Mouse (Mus musculus): ENCODE data around the gene Greb1. TPM values are rescaled to one million over a fixed set of nuclear protein-coding genes. Genes with fewer than 3 reads are reported as not detected.

Greb1 gene
- polyA plus RNA-seq (2012), result 0.02 and 0.09 TPM in 2 replicates

DNA sequence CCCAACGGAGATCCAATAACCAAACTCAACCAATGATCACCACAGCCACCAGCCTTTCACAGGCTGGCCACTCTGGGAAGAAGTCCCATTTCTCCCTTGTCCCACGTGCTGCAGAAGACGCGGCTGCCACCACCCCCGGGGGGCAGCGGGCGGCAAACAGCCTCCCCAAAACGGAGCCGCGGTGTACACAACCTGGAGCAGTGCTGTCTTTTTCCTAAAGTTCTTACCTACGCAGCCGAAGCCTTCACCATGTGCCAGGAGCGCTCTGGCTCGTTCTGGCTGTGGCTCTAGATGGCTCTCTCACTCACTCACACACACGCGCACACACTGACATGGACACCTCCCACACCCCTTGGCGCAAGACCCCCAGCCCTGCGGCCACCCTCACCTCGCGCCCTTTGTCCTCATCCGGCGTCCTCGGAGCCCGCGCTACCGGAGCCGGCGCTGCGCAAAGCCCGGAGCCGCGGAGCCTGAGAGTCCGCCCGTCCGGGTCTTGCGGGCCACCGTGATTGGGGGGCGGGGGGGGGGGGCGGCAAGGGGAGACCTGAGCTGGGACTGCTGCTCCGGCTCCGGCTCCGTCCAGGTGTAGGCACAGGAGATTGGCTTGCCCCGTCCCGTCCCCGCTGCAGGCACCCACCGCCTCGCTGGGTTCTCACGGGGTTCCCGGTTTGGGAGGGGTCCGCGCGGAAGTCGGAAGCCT, at the start of gene Greb1:
Greb1 (minus strand) TSS at position 628 of the 700 bp plus-strand sequence.

GRCm38 (mm10) chr12:16810525-16811431, 10.1 kb upstream of the Greb1 start, which contains the start of gene E2f6:
E2f6 (plus strand) TSS chr12:16810963.

DNA sequence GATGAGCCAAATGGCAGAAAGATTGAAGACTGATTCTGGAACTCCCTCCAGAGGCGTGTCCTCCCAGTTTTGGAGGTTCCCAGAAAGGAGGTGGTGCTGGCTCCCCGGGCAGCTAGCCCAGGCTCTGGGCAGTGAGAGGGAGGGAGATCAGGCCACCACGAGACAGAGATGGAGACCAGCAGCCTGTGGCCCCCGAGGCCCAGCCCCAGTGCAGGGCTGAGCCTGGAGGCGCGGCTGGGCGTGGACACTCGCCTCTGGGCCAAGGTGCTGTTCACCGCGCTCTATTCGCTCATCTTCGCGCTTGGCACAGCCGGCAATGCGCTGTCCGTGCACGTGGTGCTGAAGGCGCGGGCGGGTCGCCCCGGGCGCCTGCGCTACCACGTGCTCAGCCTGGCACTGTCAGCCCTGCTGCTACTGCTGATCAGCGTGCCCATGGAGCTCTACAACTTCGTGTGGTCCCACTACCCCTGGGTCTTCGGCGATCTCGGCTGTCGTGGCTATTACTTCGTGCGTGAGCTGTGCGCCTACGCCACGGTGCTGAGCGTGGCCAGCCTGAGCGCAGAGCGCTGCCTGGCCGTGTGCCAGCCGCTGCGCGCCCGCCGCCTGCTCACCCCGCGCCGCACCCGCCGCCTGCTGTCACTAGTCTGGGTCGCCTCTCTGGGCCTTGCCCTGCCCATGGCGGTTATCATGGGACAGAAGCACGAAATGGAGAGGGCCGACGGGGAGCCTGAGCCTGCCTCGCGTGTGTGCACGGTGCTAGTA, 147.2 kb downstream of the Greb1 start, which contains the start of gene Ntsr2:
Ntsr2 (plus strand) TSS at position 51 of the 762 bp plus-strand sequence.

Other genes with a start within 250 kb of the Greb1 start
- 11.1 and 15.7 TPM in 2 replicates for gene Lpin1, start 189.9 kb downstream of the Greb1 start, polyA plus RNA-seq (2012)
- not detected in 2 replicates for gene Ntsr2, start 147.5 kb downstream of the Greb1 start, polyA plus RNA-seq (2012)
- 12.8 and 13.6 TPM in 2 replicates for gene E2f6, start 10.1 kb upstream of the Greb1 start, polyA plus RNA-seq (2012)
- 2.0 and 3.0 TPM in 2 replicates for gene Rock2, start 94.0 kb upstream of the Greb1 start, polyA plus RNA-seq (2012)
- gene Pqlc3, start 199.5 kb upstream of the Greb1 start, polyA plus RNA-seq (2012), result 21.3 and 27.8 TPM in 2 replicates
- 1.5 and 1.6 TPM in 2 replicates for gene 2410004P03Rik, start 210.8 kb upstream of the Greb1 start, polyA plus RNA-seq (2012)

All from megakaryocyte-erythroid progenitor cell, adult 5 weeks (primary cell).